Mouse (Mus musculus) fibroblast of lung, adult 2 months (primary cell): ENCODE results near the gene Tespa1.
"Not testable (repeated sequence)": the region's sequence is repeated elsewhere in the genome, so short reads cannot be mapped to it uniquely, and the experiment has no call there.

ENCODE experiments used
- DNase-seq: peaks from one replicate; pipeline ENCODE4 v3.0.0-alpha.2; 2011; ENCODE audit warnings: low read depth

The Tespa1 gene

DNA sequence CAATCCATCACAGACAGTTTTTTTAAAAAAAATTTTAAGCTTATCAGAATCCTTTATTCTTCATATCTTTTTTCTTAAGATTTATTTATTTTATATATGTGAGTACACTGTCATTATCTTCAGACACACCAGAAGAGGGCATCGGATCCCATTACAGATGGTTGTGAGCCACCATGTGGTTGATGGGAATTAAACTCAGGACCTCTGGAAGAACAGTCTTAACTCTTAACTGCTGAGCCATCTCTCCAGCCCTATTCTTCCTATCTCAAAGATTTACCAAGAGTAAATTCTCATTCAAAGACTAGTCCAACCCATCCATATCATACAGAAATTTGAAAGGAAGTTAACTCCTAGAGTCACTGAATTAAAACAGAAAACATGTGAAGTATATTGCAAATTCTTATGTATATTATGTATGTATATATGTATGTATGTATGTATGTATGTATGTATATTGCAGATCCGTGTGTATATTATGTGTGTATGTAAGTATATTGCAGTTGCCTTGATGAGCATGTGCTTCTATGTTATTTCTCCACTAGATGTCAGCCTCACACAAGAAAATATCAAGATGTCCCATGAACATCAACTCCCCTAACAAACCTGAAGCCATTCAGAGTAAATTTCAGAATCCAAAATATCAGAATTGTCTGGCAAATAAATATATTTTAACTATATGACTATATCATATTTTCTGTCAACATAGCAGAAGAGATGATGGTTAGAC, 40.9 kb downstream of the Tespa1 start:
- DNase-seq, result no peak

DNA sequence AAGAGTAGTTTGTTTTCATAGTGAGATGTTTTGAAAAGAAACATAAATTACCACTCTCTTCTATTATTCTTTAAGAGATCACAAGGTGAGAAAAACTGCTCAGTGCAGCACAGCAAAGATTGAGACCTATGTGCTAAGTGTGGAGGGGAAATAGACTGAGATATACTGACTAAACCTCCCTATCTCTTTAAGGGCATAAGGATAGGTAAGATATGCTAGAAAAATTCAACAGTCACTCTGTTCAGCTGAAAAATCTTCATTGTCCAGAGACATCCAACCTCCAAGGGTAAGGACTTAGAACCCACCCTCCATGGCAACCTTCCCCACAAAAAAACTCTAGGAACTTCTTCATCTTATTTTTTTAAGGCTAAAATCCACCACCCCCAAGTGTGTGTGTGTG, 42.1 kb downstream of the Tespa1 start:
- DNase-seq, result no peak

- DNase-seq, result no peak
Observed at GRCm38 (mm10) chr10:130368384-130368783, 45.7 kb downstream of the Tespa1 start.

- DNase-seq, result no peak
Observed at GRCm38 (mm10) chr10:130370005-130370682, 47.5 kb downstream of the Tespa1 start.

- DNase-seq, result no peak
Observed at GRCm38 (mm10) chr10:130371644-130372043, 49.0 kb downstream of the Tespa1 start.

DNA sequence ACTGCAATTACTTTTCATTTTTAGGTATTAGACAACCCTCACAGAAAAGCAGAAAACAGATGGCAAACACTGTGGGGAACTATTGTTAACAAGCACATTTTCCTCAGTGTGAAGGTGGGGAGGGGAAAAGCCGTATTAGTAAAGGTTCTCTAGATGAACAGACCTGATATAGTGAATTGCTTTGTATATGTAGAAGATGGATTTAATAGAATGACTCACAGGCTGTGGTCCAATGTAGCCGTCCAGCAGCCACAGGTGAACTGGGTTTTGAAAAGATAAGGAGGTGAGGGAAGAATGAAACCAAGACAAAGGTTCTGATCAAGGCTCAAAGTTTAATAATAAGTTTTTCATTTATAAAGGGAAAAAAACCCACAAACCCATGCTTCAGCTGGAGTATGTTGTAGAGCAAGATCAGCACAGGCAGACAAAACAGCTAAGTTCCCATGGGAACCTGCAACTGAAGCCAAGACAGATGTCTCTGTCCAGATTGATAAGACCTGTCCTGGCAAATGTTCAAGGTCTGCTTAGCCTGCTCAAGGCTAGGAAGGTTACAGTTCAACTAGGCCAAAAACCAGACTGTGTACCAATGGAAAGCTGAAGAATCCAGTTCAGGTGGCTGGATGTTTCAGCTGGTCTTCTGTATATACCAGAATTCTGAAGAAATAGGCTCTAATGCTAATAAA, 50.0 kb downstream of the Tespa1 start:
- DNase-seq, result no peak

GRCm38 (mm10) chr10:130375145-130375544, 52.5 kb downstream of the Tespa1 start:
- no peak for DNase-seq

DNA sequence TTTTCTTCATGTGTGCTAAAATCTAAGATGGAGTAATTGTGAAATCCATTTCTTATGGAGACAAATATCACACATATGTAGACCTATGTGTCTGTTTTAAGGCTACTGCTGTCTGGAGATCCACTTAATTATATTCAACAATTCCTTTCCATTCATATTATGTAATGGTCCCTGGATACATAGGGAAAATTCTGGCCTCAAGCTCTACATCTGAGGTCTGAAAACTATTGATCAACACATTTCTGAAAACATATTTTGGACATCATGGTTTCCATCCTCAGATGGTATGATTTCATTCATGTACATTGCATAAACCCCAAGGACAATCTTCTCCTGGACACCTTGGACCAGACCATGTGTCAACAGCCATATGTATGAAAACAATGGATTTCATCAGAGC, 71.6 kb downstream of the Tespa1 start, which contains the start of gene Vmn2r84:
Gene Vmn2r84, minus strand, starts transcription at position 101 of the 400 bp plus-strand sequence.
- no peak for DNase-seq

- not testable (repeated sequence) for DNase-seq
Observed at GRCm38 (mm10) chr10:130412167-130412698, 89.6 kb downstream of the Tespa1 start.
